Mouse (Mus musculus): ENCODE results near the gene Ntn1.

DNA sequence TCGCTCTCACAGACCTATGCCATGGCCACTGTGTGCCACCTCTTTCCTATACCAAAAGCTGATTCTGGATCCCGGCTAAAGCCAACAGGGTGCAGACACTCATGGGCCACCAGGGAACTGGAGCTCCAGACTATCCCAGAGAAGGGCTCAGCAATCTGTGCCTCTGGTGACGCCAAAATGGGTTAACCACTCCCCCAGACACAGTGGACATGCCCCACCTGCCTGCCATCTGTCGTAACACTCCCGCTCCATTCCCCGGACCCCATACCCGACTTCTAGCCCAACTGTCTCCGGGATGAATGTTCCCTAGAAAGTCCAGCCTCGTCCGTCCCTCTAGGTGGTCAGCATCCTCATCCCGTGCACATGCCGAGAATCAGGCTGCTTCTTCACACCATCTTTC is 51.8 kb downstream of the Ntn1 start:
- TF ChIP-seq CTCF (IDR thresholded peaks at IDR 0.05; ENCODE audit: low read depth, low read length) (no peak), POLR2A (IDR thresholded peaks at IDR 0.05; ENCODE audit: borderline replicate concordance, low read depth, low read length) (no peak)

All from bone marrow macrophage, adult 2 months (primary cell).